Mouse (Mus musculus): ENCODE data around the gene Gm340.

DNA sequence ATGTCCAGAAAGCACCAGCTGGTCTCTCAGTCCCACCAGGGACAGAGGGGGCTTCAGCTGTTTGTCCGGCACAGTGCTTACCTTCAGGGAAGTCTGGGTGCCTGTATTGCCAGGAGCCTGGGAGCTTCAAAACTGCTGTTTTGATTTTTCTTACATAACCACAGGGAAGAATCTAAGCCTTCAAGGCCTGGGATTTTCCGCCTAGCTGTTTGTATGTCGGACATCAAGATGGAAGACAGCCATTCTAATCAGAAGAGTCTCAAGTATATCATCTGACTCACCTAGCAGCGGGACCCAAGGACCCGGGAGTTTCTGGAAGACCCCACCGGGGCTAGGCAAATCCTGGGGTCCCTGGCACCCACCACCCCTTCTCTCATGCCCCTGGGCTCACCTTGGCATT is 34.1 kb downstream of the Gm340 start:
- TF ChIP-seq MYOG (IDR thresholded peaks at IDR 0.05; ENCODE audit: control insufficient read depth in 1 of 3, insufficient read depth in 1 of 3, insufficient read length in 2 of 3, low read depth in 2 of 3) (no peak), TCF3 (IDR thresholded peaks at IDR 0.05; ENCODE audit: insufficient read length, low read depth) (no peak), MAX (IDR thresholded peaks at IDR 0.05; ENCODE audit: low read depth) (no peak), POLR2A (IDR thresholded peaks at IDR 0.05; ENCODE audit: insufficient read length, low read depth) (no peak), USF1 (IDR thresholded peaks at IDR 0.05; ENCODE audit: low read depth) (no peak), TCF12 (IDR thresholded peaks at IDR 0.05; ENCODE audit: insufficient read depth, poor library complexity, severe bottlenecking) (no peak), REST (IDR thresholded peaks at IDR 0.05; ENCODE audit: insufficient read depth, insufficient read length) (no peak), MYOD1 (IDR thresholded peaks at IDR 0.05; ENCODE audit: control insufficient read depth in 1 of 3, insufficient read length in 2 of 3, low read depth in 2 of 3) (no peak), POLR2AphosphoS2 (IDR thresholded peaks at IDR 0.05; ENCODE audit: insufficient read length, low read depth) (no peak), CEBPB (IDR thresholded peaks at IDR 0.05; ENCODE audit: insufficient read depth, poor library complexity, severe bottlenecking) (no peak)

Measured in myocyte (in vitro differentiated cells).